Mouse (Mus musculus): ENCODE data around the gene Robo3. TPM values are rescaled to one million over a fixed set of nuclear protein-coding genes. Genes with fewer than 3 reads are reported as not detected.
A peak's percentile ranks its signal among the peaks of the same experiment; 100 is the strongest.

Robo3 gene
- polyA plus RNA-seq, 1 experiment from 2014 or later = 7.3 TPM

GRCm38 (mm10) chr9:37433823-37434560, 946 bp upstream of the Robo3 start:
- Histone ChIP-seq H3K4me3 (ENCODE audit: low read length) (peak overlapping the region; percentile 49; the same call in 1 of the 2 replicates), H3K27me3 (replicated peaks; ENCODE audit: control insufficient read depth, insufficient read depth, low read length) (peaks cover 35% of the 10 kb centered on the region), H3K27ac (ENCODE audit: low read depth, low read length) (no peak overlapping the region), H3K4me2 (ENCODE audit: low read length) (peak overlapping the region; percentile 95), H3K9me3 (ENCODE audit: control insufficient read depth, low read length) (no peaks in the 10 kb centered on the region), H3K4me1 (ENCODE audit: control insufficient read depth, insufficient read depth, low read depth, low read length) (peaks cover 8% of the 10 kb centered on the region), H3K36me3 (ENCODE audit: control insufficient read depth, insufficient read depth, low read length) (no peaks in the 10 kb centered on the region), H3K9ac (ENCODE audit: low read depth, low read length) (no peak overlapping the region)
- ATAC-seq = no peak
- 4% methylated on average over 18 of the region's 18 CpGs for WGBS

DNA sequence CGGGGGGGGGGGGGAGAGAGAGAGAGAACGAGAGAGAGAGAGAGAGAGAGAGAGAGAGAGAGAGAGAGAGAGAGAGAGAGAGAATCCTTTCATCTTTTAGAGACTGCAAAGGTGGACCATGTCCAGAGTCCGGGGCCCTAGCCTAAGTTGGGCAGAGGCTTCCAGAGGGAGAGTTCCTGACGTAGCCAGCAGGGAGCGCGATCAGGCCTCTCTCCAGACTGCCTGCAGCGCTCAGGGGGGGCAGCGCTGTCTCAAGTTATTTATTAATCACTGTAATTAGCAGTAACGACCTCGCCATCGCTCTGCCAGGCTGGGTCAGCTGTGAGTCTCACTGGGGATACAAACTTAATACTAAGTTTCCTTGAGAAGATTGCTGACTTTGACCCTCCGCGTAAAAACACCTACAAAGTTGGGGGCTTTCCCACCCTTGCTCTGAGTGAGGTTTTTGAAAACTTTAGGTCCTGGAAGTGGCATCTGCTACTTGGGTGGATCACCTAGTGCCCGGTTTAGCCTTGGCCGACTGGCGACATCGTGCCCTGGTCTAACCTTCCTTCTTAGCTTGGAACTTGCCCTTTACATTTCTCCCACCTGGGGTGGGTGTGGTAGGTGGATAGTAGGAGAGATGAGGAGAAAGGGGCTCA, 900 bp downstream of the Robo3 start:
- H3K36me3 ChIP-seq (ENCODE audit: control insufficient read depth, insufficient read depth, low read length) = no peaks in the 10 kb centered on the region
- no peak for ATAC-seq
- H3K4me3 ChIP-seq (ENCODE audit: low read length) = peak overlapping the region; percentile 49
- no peaks in the 10 kb centered on the region for H3K9me3 ChIP-seq (ENCODE audit: control insufficient read depth, low read length)
- H3K27ac ChIP-seq (ENCODE audit: low read depth, low read length) = no peak overlapping the region
- H3K4me1 ChIP-seq (ENCODE audit: control insufficient read depth, insufficient read depth, low read depth, low read length) = peaks cover 8% of the 10 kb centered on the region
- H3K27me3 ChIP-seq (replicated peaks; ENCODE audit: control insufficient read depth, insufficient read depth, low read length) = peaks cover 35% of the 10 kb centered on the region
- WGBS = under 1% methylated on average over 16 of the region's 17 CpGs
- peak overlapping the region; percentile 95 for H3K4me2 ChIP-seq (ENCODE audit: low read length)
- H3K9ac ChIP-seq (ENCODE audit: low read depth, low read length) = no peak overlapping the region

- H3K4me3 ChIP-seq (ENCODE audit: low read length) = peak overlapping the region; percentile 26
- H3K9ac ChIP-seq (ENCODE audit: low read depth, low read length) = peak overlapping the region; percentile 36; the same call in 1 of the 2 replicates
- no peaks in the 10 kb centered on the region for H3K9me3 ChIP-seq (ENCODE audit: control insufficient read depth, low read length)
- peaks cover 29% of the 10 kb centered on the region for H3K27me3 ChIP-seq (replicated peaks; ENCODE audit: control insufficient read depth, insufficient read depth, low read length)
- no peak overlapping the region for H3K27ac ChIP-seq (ENCODE audit: low read depth, low read length)
- peak overlapping the region; percentile 57 for H3K4me2 ChIP-seq (ENCODE audit: low read length)
- H3K36me3 ChIP-seq (ENCODE audit: control insufficient read depth, insufficient read depth, low read length) = no peaks in the 10 kb centered on the region
- peaks cover 8% of the 10 kb centered on the region for H3K4me1 ChIP-seq (ENCODE audit: control insufficient read depth, insufficient read depth, low read depth, low read length)
- peak; percentile 89 for ATAC-seq
- WGBS = 3% methylated on average over 12 of the region's 12 CpGs
Observed at GRCm38 (mm10) chr9:37430582-37430981, 2.5 kb downstream of the Robo3 start.

DNA sequence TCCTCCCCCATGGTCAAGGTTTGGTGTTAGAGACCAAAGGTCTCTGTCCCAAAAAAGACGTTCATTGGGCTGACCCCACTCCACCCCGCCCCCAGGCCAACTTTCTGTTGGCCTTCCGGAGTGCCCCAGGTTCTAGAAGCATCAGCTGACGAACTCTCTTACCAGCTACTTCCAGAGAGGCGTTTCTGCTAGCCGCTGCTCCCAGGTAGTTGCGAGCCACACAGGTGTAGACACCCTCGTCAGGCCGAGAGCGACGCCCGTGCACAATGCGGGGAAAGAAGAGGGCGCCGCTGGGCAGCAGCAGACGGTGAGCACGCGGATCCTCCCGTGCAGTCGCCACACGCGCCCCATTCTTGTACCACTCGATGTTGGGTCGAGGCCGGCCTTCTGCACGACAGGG, 3.7 kb downstream of the Robo3 start:
- ATAC-seq = no peak
- Histone ChIP-seq H3K27ac (ENCODE audit: low read depth, low read length) (no peak overlapping the region), H3K9me3 (ENCODE audit: control insufficient read depth, low read length) (no peaks in the 10 kb centered on the region), H3K9ac (ENCODE audit: low read depth, low read length) (peak overlapping the region; percentile 10; the same call in 1 of the 2 replicates), H3K4me3 (ENCODE audit: low read length) (no peak overlapping the region), H3K4me1 (ENCODE audit: control insufficient read depth, insufficient read depth, low read depth, low read length) (peaks cover 8% of the 10 kb centered on the region), H3K27me3 (replicated peaks; ENCODE audit: control insufficient read depth, insufficient read depth, low read length) (peaks cover 27% of the 10 kb centered on the region), H3K36me3 (ENCODE audit: control insufficient read depth, insufficient read depth, low read length) (no peaks in the 10 kb centered on the region), H3K4me2 (ENCODE audit: low read length) (peak overlapping the region; percentile 16; the same call in 1 of the 2 replicates)
- WGBS = 16% methylated on average over 26 of the region's 26 CpGs

- Histone ChIP-seq H3K9ac (ENCODE audit: low read depth, low read length) (no peak overlapping the region), H3K27me3 (replicated peaks; ENCODE audit: control insufficient read depth, insufficient read depth, low read length) (no peaks in the 10 kb centered on the region), H3K9me3 (ENCODE audit: control insufficient read depth, low read length) (no peaks in the 10 kb centered on the region), H3K4me1 (ENCODE audit: control insufficient read depth, insufficient read depth, low read depth, low read length) (no peaks in the 10 kb centered on the region), H3K4me3 (ENCODE audit: low read length) (peak overlapping the region; percentile 35), H3K4me2 (ENCODE audit: low read length) (peak overlapping the region; percentile 63), H3K36me3 (ENCODE audit: control insufficient read depth, insufficient read depth, low read length) (no peaks in the 10 kb centered on the region), H3K27ac (ENCODE audit: low read depth, low read length) (no peak overlapping the region)
- 18% methylated on average over 12 of the region's 12 CpGs for WGBS
- peak; percentile 68 for ATAC-seq
Observed at GRCm38 (mm10) chr9:37421239-37421638, 11.8 kb downstream of the Robo3 start.

DNA sequence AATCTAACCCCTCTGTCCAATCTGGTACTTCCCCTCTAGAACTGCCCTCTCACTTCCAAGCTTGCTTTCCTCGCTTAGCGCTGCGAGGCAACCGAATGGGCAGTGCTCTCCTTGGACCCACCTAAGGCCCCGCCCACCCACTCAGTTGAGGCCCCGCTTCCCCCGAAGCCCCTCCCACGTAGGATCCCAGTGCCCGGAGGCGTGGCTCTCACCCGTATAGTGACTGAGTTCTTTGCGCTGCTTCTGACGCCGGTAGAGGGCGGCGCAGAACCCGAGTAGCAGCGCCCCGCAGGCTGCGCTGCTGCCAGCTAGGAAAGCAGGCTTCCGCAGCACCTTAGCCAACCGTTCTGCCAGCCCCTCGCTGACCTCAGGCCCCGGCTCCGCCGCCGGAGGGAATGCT, 12.4 kb downstream of the Robo3 start:
- under 1% methylated on average over 27 of the region's 27 CpGs for WGBS
- H3K4me1 ChIP-seq (ENCODE audit: control insufficient read depth, insufficient read depth, low read depth, low read length) = no peaks in the 10 kb centered on the region
- no peaks in the 10 kb centered on the region for H3K36me3 ChIP-seq (ENCODE audit: control insufficient read depth, insufficient read depth, low read length)
- H3K9ac ChIP-seq (ENCODE audit: low read depth, low read length) = peak overlapping the region; percentile 57; the same call in 1 of the 2 replicates
- H3K4me2 ChIP-seq (ENCODE audit: low read length) = peak overlapping the region; percentile 63
- no peaks in the 10 kb centered on the region for H3K27me3 ChIP-seq (replicated peaks; ENCODE audit: control insufficient read depth, insufficient read depth, low read length)
- no peaks in the 10 kb centered on the region for H3K9me3 ChIP-seq (ENCODE audit: control insufficient read depth, low read length)
- no peak overlapping the region for H3K27ac ChIP-seq (ENCODE audit: low read depth, low read length)
- ATAC-seq = peak; percentile 90
- peak overlapping the region; percentile 35 for H3K4me3 ChIP-seq (ENCODE audit: low read length)

- Histone ChIP-seq H3K4me1 (ENCODE audit: control insufficient read depth, insufficient read depth, low read depth, low read length) (no peaks in the 10 kb centered on the region), H3K9ac (ENCODE audit: low read depth, low read length) (no peak overlapping the region), H3K4me3 (ENCODE audit: low read length) (no peak overlapping the region), H3K4me2 (ENCODE audit: low read length) (no peak overlapping the region), H3K36me3 (ENCODE audit: control insufficient read depth, insufficient read depth, low read length) (no peaks in the 10 kb centered on the region), H3K27ac (ENCODE audit: low read depth, low read length) (no peak overlapping the region), H3K27me3 (replicated peaks; ENCODE audit: control insufficient read depth, insufficient read depth, low read length) (no peaks in the 10 kb centered on the region), H3K9me3 (ENCODE audit: control insufficient read depth, low read length) (no peaks in the 10 kb centered on the region)
- 80% methylated on average over 4 of the region's 4 CpGs for WGBS
- ATAC-seq = no peak
Observed at GRCm38 (mm10) chr9:37418791-37419190, 14.3 kb downstream of the Robo3 start.

GRCm38 (mm10) chr9:37414666-37415065, 18.4 kb downstream of the Robo3 start:
- no peaks in the 10 kb centered on the region for H3K27me3 ChIP-seq (replicated peaks; ENCODE audit: control insufficient read depth, insufficient read depth, low read length)
- no peak overlapping the region for H3K27ac ChIP-seq (ENCODE audit: low read depth, low read length)
- H3K4me3 ChIP-seq (ENCODE audit: low read length) = no peak overlapping the region
- 85% methylated on average over 3 of the region's 3 CpGs for WGBS
- H3K4me1 ChIP-seq (ENCODE audit: control insufficient read depth, insufficient read depth, low read depth, low read length) = no peaks in the 10 kb centered on the region
- H3K36me3 ChIP-seq (ENCODE audit: control insufficient read depth, insufficient read depth, low read length) = no peaks in the 10 kb centered on the region
- H3K4me2 ChIP-seq (ENCODE audit: low read length) = no peak overlapping the region
- ATAC-seq = no peak
- H3K9me3 ChIP-seq (ENCODE audit: control insufficient read depth, low read length) = no peaks in the 10 kb centered on the region
- H3K9ac ChIP-seq (ENCODE audit: low read depth, low read length) = no peak overlapping the region

DNA sequence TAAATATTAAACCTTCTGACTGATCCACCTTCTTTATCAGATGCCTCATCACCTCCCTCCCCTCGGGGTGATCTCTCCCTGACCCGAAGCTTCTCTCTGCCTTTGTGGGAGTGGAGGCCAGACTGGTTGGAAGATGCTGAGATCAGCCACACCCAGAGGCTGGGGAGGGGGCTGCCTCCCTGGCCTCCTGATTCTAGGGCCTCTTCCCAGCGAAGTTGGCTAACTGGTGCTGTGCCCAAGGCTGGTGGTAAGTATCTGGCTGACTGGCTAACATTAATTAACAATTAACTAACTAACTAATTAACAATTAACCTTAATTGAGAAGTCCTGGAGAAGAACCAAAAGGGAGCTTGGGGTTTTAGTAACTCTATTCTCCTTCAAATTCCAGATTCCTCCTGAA, 20.1 kb downstream of the Robo3 start:
- no peak overlapping the region for H3K4me2 ChIP-seq (ENCODE audit: low read length)
- H3K9ac ChIP-seq (ENCODE audit: low read depth, low read length) = no peak overlapping the region
- H3K9me3 ChIP-seq (ENCODE audit: control insufficient read depth, low read length) = no peaks in the 10 kb centered on the region
- H3K36me3 ChIP-seq (ENCODE audit: control insufficient read depth, insufficient read depth, low read length) = no peaks in the 10 kb centered on the region
- H3K4me3 ChIP-seq (ENCODE audit: low read length) = no peak overlapping the region
- no peaks in the 10 kb centered on the region for H3K4me1 ChIP-seq (ENCODE audit: control insufficient read depth, insufficient read depth, low read depth, low read length)
- no peak for ATAC-seq
- H3K27ac ChIP-seq (ENCODE audit: low read depth, low read length) = no peak overlapping the region
- no peaks in the 10 kb centered on the region for H3K27me3 ChIP-seq (replicated peaks; ENCODE audit: control insufficient read depth, insufficient read depth, low read length)
- 61% methylated on average over 3 of the region's 3 CpGs for WGBS
